Mouse (Mus musculus) 416B (cell line): Measurements from ENCODE around the gene Usp16.

Source experiments
- DNase-seq: peaks from one replicate; pipeline ENCODE4 v3.0.0; 2011; ENCODE audit warnings: low read depth

Gene Usp16

GRCm38 (mm10) chr16:87454419-87455179 lies at the start of gene Usp16:
Gene Usp16 (plus strand): TSS chr16:87454703.
- DNase-seq, result peak; percentile 88

GRCm38 (mm10) chr16:87405001-87405400 lies 49.5 kb upstream of the Usp16 start:
- DNase-seq, result peak; percentile 86

DNA sequence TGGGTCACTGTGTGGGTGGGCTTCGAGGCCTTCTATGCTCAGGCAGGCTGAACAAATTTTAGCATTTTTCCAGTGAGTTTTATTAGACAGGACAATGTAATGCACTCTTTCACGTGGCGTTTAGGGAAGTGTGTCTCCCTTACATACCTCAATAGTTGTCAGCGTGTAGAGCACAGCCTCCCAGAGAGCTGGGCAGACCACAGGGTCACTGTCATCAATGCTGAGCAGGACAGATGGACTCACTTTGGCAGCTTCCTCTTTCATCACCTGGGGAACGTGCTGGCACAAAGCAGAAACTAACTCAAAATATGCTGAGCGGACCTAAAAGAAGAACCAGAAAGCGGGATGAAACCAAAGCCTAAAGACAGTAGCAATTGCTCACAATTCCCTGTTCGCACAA lies 33.8 kb upstream of the Usp16 start:
- no peak for DNase-seq

DNA sequence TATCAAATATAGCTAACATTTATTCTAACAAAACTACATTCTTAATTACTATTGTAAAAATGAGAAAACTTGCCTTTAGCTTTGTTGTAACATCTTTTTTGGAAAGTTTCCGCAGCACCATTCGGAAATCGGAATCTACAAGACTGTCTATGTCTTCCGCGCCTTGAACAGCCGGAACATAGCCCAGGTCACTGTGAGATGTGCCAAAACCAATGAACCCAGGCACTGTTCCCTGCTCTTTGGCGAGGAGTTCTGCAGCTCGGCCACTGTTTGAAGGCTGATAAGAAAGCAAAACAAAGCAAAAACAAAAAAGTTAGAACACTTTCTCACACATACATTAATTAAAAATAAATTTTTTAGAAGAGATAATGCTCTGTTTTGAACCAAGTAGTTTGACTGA lies 27.0 kb upstream of the Usp16 start:
- DNase-seq, result no peak

GRCm38 (mm10) chr16:87432033-87432814 lies 22.3 kb upstream of the Usp16 start, which contains the start of gene Ltn1:
Gene Ltn1 (minus strand): TSS chr16:87432612.
- DNase-seq, result peak; percentile 100

DNA sequence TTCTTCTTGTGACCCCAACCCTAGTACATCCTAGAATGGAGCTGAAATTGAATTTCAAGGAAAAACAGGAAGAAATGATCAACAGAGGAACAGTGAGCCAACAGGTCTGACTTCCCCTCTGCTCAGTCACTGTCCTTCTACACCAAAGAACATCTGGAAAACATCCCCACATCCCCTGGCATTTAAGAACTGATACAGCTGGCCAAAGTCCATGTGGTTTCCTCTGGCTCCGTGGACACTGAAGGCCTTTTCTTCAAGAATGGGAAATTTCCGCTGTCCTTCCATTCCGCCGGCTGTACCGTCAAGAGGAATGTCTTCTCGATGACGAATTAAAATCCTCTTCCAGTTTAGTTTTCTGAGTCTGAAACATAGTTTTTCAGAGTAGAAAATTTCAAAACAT lies 20.2 kb upstream of the Usp16 start:
- DNase-seq, result no peak

GRCm38 (mm10) chr16:87434946-87435345 lies 19.6 kb upstream of the Usp16 start:
- no peak for DNase-seq

GRCm38 (mm10) chr16:87435411-87436205 lies 18.9 kb upstream of the Usp16 start:
- no peak for DNase-seq

DNA sequence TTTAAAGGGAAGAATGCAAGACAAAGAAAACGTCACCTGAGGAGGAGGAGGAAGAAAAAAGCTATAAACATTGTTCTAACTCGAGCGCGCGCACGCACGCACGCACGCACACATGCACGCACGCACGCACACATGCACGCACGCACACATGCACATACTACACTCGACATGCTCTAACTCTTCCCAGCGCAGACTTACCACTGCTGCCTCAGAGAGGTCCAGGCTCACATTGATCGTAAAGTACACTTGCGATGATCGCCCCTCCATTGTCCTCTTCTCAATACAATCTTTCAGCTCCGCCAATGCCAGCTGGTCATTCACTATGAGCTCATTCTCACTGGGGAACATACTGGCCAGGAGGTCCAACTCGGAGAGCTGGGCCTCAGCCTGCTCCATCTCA lies 17.4 kb upstream of the Usp16 start:
- DNase-seq, result no peak

- DNase-seq, result no peak
These were observed 15.8 kb upstream of the Usp16 start for GRCm38 (mm10) chr16:87438697-87439096.

- DNase-seq, result peak; percentile 97
These were observed 14.3 kb upstream of the Usp16 start, which contains the start of gene Rwdd2b for GRCm38 (mm10) chr16:87440184-87440686. Gene Rwdd2b (minus strand): TSS chr16:87440573.

- DNase-seq, result peak; percentile 79
These were observed 13.4 kb upstream of the Usp16 start for GRCm38 (mm10) chr16:87441089-87441488.

- DNase-seq, result no peak
These were observed 12.2 kb upstream of the Usp16 start for GRCm38 (mm10) chr16:87442291-87442690.

DNA sequence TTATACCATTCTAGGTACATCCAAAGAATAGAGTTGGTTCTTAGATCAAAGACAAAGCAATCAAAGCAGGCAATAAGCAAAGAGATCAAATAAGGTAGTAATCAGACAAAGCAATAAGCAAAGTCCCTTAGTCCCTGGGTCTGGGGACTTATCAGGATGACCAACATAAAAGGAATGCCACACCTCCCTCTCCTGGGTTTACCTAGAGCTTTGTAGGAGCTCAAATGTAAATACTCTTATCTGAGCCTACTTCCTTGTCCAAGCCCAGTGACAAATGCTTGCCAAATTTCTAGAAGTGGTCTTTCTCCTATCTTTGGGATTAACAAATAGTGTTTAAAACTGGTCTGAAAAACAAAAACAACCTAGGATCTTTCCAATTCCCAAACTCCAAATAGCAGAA lies 11.3 kb upstream of the Usp16 start:
- DNase-seq, result no peak

DNA sequence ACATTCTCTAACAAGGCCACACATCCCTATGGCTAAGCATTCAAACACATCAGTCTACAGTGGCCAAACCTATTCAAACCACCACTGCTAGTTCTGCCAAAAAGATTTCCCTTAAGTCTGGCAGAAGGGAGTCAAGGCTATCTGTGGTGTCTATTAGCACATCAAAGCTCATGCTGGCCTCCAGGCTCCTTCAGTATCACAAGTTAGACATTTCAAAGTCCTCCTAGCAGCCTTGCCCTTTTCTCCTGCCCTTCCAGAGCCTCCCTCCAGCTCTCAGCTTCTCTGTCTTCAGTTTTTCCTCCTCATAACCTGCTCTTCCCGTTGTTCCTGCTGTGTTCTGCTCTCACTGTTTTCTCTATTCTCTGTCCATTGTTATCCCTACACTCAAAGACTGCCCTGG lies 10.4 kb upstream of the Usp16 start:
- no peak for DNase-seq

DNA sequence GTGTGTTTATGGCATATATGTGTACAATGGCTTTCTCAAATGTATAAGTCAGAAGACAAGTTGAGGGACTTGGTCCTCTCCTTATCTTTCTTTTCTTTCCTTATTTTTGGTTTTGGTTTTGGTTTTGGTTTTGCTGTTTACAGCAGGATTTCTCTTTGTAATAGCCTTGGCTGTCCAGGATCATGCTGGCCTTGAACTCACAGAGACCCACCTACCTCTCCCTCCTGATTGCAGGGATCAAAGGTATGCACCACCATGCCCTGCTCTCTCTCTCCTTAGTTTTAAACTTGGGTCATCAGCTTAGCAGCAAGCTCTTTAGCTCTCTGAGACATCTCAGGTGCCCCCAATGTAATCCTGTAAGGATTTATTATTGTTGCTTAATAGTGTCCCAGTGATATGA lies 9.4 kb upstream of the Usp16 start:
- DNase-seq, result no peak

DNA sequence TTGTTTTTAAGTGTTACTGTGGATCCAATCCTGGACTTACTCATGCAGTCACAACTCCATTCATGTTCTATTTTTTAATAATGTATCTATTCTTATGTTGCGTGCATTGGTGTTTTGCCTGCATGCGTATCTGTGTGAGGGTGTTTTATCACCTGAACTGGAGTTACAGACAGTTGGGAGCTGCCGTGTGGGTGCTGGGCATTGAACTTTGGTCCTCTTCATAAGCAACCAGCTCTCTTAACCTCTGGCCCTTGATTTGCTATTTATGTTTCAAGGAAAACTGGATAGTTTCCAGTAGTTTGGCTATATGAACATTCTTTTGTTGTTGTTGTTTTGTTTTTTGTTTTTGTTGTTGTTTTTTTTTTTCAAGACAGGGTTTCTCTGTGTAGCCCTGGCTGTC lies 9.0 kb upstream of the Usp16 start:
- no peak for DNase-seq

- DNase-seq, result no peak
These were observed 1.3 kb upstream of the Usp16 start for GRCm38 (mm10) chr16:87453226-87453625.

DNA sequence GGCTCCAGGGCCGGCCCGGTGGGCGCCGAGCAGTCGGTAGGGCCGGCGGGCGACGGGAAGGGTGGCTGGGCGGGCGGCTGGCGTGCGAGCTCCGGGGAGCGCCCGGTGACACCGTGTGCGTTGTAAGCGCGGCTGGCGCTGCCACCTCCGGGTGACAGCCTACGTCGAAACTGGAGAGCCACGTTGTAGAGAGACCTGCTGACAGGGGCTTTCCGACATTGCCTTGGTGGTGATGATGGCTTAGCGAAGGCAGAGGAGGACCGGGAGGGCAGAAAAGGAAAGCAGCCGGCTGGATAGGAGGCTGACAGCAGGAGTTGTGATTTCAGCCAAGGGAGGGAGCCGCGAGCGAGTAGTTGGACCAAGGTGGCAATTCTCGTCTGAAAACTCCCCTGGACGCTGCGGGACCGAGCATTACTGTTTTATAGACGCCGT lies 693 bp downstream of the Usp16 start:
- peak; percentile 34 for DNase-seq

DNA sequence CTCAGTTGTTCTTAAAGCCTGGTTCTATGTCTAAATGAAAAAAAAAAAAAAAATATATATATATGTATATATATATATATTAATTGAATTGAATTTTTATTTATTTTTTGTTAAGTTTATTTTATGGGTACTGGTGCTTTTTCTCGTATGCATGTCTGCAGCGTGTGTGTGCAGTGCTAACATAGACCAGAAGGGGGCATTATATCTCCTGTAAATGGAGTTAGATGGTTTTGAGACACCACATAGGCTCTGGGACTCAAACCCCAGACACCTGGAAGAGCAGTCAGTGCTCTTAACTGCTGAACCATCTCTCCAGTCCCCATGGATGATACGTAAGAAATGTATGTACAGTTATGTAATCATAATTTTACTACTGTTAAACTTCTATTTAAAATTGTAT lies 4.2 kb downstream of the Usp16 start:
- no peak for DNase-seq

DNA sequence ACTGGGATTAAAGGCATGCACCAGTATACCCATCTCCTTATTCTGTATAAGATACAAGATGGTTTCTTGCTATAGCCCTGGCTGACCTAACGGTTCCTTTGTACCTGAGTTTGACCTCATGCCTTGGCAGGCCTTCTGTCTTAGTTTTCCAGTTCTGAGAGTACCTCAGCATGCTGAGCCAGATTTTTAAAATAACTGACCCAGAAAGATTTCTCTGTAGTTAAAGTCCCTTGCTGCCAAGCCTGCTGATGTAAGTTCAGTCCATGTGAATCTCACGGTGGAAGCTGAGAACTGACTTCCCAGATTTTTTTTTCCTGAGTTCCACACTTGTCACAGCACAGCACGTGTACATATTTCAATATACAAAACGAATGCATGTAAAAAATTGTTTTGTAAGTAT lies 16.1 kb downstream of the Usp16 start:
- DNase-seq, result no peak

- no peak for DNase-seq
These were observed 29.9 kb downstream of the Usp16 start for GRCm38 (mm10) chr16:87484367-87484766.
